Mouse (Mus musculus): Measurements from ENCODE around the gene Kif14. TPM values are rescaled to one million over a fixed set of nuclear protein-coding genes. Genes with fewer than 3 reads are reported as not detected.

The Kif14 gene
- polyA plus RNA-seq, 1 experiment from 2014 or later = 0.68 TPM

GRCm38 (mm10) chr1:136577890-136578663 is 111.9 kb downstream of the Kif14 start:
- Histone ChIP-seq H3K4me2 (no peak overlapping the region), H3K9ac (no peak overlapping the region), H3K36me3 (no peaks in the 10 kb centered on the region), H3K4me3 (no peak overlapping the region), H3K9me3 (no peaks in the 10 kb centered on the region), H3K27me3 (peaks cover 2% of the 10 kb centered on the region; the same call in 1 of the 2 replicates), H3K27ac (replicated peaks) (peak overlapping the region; percentile 46; the same call in 1 of the 2 replicates), H3K4me1 (replicated peaks) (peaks cover 19% of the 10 kb centered on the region)
- no peak for ATAC-seq (ENCODE audit: low read depth)
- 41% methylated on average over 16 of the region's 16 CpGs for WGBS

DNA sequence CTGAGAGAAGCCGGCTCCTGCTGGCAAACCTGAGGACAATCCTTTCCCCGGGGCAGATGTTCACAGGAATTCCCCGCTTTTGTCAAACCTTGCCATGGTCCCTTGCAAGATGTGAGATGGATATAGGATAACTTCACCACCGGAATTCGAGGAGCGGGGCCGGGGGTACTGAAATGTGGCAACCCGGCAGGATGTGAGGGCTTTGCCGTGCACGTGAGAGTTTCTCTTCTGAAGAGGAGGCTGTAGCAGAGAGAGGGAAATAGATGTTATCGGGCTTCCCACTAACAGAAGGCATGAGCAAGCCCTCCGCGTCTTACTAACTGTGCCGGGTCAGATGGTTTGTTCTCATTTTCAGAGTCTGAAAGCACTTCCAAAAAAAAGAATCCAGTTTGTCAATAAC is 113.2 kb downstream of the Kif14 start:
- WGBS = 88% methylated on average over 14 of the region's 14 CpGs
- peaks cover 27% of the 10 kb centered on the region for H3K4me1 ChIP-seq (replicated peaks)
- H3K4me3 ChIP-seq = no peak overlapping the region
- H3K27ac ChIP-seq (replicated peaks) = no peak overlapping the region
- no peak overlapping the region for H3K9ac ChIP-seq
- no peak for ATAC-seq (ENCODE audit: low read depth)
- H3K9me3 ChIP-seq = no peaks in the 10 kb centered on the region
- peaks cover 2% of the 10 kb centered on the region; the same call in 1 of the 2 replicates for H3K27me3 ChIP-seq
- no peaks in the 10 kb centered on the region for H3K36me3 ChIP-seq
- no peak overlapping the region for H3K4me2 ChIP-seq

- 89% methylated on average over 8 of the region's 8 CpGs for WGBS
- ATAC-seq (ENCODE audit: low read depth) = no peak
- no peaks in the 10 kb centered on the region for H3K9me3 ChIP-seq
- H3K4me1 ChIP-seq (replicated peaks) = peaks cover 28% of the 10 kb centered on the region
- no peak overlapping the region for H3K27ac ChIP-seq (replicated peaks)
- H3K4me2 ChIP-seq = no peak overlapping the region
- peaks cover 2% of the 10 kb centered on the region; the same call in 1 of the 2 replicates for H3K27me3 ChIP-seq
- H3K36me3 ChIP-seq = no peaks in the 10 kb centered on the region
- no peak overlapping the region for H3K4me3 ChIP-seq
- no peak overlapping the region for H3K9ac ChIP-seq
Measured at GRCm38 (mm10) chr1:136580266-136580665, 114.1 kb downstream of the Kif14 start.

Other genes starting within 250 kb of the Kif14 start
- gene Inava, start 232.1 kb upstream of the Kif14 start, polyA plus RNA-seq (2015; fragmentation: Nextera tagmentation; extraction: Ambion mirVana) = 3.1 and 3.6 TPM in 2 replicates
- 0.29 TPM in 2 replicates for gene Gpr25, start 205.5 kb upstream of the Kif14 start, polyA plus RNA-seq (2015; fragmentation: Nextera tagmentation; extraction: Ambion mirVana)
- gene Camsap2, start 120.2 kb upstream of the Kif14 start, polyA plus RNA-seq (2015; fragmentation: Nextera tagmentation; extraction: Ambion mirVana) = 27.5 and 30.1 TPM in 2 replicates
- gene Ddx59, start 51.1 kb upstream of the Kif14 start, polyA plus RNA-seq (2015; fragmentation: Nextera tagmentation; extraction: Ambion mirVana) = 16.6 and 17.8 TPM in 2 replicates
- 26.3 and 27.2 TPM in 2 replicates for gene Zfp281, start 158.6 kb downstream of the Kif14 start, polyA plus RNA-seq (2015; fragmentation: Nextera tagmentation; extraction: Ambion mirVana)